Mouse (Mus musculus): ENCODE data around the gene Atat1. TPM values are rescaled to one million over a fixed set of nuclear protein-coding genes. Genes with fewer than 3 reads are reported as not detected.

Gene Atat1
- polyA plus RNA-seq, 1 experiment from 2014 or later: 9.3 TPM

DNA sequence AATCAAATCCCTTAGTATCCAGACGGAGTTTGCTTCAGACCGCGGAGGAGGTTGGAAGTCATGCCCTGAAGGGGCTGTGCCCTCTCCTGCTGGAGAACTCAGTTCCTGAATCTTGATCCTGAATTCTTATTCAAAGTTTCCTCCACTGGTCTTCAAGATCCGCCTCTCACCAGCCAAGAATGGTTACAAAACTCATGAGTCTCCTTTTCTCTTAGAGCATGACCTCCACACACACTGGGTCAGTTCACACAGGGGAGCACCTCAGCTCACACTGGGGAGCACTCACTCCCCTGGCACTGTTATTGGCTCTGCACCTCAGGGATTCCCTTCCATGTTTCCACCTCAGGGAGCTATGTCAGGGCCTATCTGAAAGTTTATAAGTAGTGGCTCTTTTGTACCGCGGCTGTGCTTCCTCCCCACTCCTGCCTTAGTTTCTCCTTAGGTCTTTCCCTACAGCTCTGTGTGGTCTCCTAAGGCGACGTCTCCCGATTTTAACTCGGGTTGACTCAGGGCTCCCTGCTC lies 45.0 kb downstream of the Atat1 start:
- ATAC-seq (ENCODE audit: low read depth) (no peak), DNase-seq (no peak)
- no peaks in the 10 kb centered on the region for H3K9me3 ChIP-seq (replicated peaks)
- H3K9ac ChIP-seq: peak overlapping the region; percentile 69
- H3K4me1 ChIP-seq (replicated peaks): peaks cover 75% of the 10 kb centered on the region
- peak overlapping the region; percentile 86 for H3K4me2 ChIP-seq
- H3K36me3 ChIP-seq: no peaks in the 10 kb centered on the region
- peak overlapping the region; percentile 57 for H3K4me3 ChIP-seq (replicated peaks)
- peaks cover 68% of the 10 kb centered on the region for H3K27me3 ChIP-seq
- WGBS (ENCODE audit: insufficient replicate concordance): 36% methylated on average over 10 of the region's 10 CpGs
- H3K27ac ChIP-seq: peak overlapping the region; percentile 87; the same call in 1 of the 2 replicates

DNA sequence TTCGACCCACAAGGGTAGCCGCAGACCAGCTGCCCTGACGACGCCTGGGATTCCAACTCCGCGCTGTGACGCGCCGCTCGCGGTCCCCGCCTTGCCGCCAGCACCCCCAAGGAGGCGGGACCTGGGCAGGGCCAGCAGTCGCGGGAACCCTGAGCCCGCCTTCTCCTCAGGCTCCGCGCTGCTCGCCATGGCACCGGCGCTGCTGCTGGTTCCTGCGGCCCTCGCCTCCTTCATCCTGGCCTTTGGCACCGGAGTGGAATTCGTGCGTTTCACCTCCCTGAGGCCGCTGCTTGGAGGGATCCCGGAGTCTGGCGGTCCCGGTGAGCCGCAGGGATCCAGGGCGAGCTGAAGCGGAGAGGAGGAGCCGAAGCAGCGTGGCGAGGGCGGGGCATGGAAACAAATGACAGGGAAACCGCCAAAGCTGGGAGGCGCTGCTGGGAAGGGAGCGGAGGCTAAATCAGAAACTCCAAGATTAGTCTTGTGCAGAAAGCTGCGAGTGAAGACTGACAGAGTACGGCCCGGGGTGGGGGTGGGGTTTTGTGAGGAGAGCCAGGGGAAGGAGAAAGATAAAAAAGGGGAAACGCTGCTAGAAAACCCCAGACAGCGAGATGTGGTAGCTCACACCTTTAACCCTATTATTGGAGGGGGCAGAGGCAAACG lies 48.5 kb downstream of the Atat1 start, which contains the start of gene Nrm:
TSS of gene Nrm (plus strand) at position 121 of the 660 bp plus-strand sequence.
- Histone ChIP-seq H3K4me1 (replicated peaks) (peaks cover 43% of the 10 kb centered on the region), H3K36me3 (peaks cover 26% of the 10 kb centered on the region), H3K27me3 (peaks cover 34% of the 10 kb centered on the region), H3K9me3 (replicated peaks) (no peaks in the 10 kb centered on the region), H3K27ac (peak within 1 kb of the TSS; percentile 84), H3K4me3 (replicated peaks) (peak within 1 kb of the TSS; percentile 77), H3K4me2 (peak within 1 kb of the TSS; percentile 80), H3K9ac (peak within 1 kb of the TSS; percentile 81)
- peak; percentile 86 for DNase-seq
- ATAC-seq (ENCODE audit: low read depth): peak; percentile 95
- WGBS (ENCODE audit: insufficient replicate concordance): under 1% methylated on average over 47 of the region's 47 CpGs

DNA sequence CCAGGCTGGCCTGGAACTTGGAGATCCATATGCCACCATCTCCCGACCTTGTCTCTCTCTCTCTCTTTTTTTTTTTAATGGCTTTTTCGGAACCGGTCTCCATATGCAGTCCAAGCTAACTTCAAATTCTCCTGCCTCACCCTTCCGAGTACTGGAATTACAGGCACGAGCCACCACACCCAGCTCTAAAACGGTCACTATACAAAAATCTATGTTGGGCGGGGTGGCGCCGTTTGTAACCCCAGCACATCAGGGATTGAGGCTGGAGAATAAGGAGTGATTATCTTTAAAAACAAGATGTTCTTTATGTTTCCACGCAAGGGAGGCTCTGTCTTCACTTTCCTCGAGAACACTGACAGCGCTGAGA lies 49.1 kb downstream of the Atat1 start:
- Histone ChIP-seq H3K9ac (peak overlapping the region; percentile 81), H3K4me2 (peak overlapping the region; percentile 80), H3K4me3 (replicated peaks) (peak overlapping the region; percentile 77), H3K36me3 (peaks cover 30% of the 10 kb centered on the region), H3K27me3 (peaks cover 29% of the 10 kb centered on the region), H3K27ac (no peak overlapping the region), H3K4me1 (replicated peaks) (peaks cover 38% of the 10 kb centered on the region), H3K9me3 (replicated peaks) (no peaks in the 10 kb centered on the region)
- 5% methylated on average over 12 of the region's 12 CpGs for WGBS (ENCODE audit: insufficient replicate concordance)
- DNase-seq (no peak), ATAC-seq (ENCODE audit: low read depth) (peak; percentile 49)

GRCm38 (mm10) chr17:35859835-35860234 lies 50.0 kb downstream of the Atat1 start:
- no peak for ATAC-seq (ENCODE audit: low read depth)

DNA sequence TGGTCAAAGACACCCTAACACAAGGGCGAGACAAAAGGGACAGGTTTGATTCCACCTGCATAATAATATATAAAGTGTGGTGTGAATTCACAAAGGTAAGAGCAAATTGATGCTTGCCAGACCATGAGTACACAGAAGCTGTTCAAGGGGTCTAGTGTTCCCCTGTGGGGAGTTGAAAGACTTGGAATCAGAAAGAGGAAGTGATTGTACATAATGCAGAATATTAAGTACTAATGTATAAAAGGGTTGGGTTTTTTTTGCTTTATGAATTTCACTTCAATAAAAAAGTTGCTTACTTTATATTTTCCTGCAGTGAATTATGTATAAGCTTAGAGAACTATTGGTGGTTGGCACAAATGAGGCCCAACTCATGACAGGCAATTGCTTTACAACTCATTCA lies 50.5 kb downstream of the Atat1 start:
- Histone ChIP-seq H3K27me3 (peaks cover 14% of the 10 kb centered on the region), H3K9ac (no peak overlapping the region), H3K4me1 (replicated peaks) (peaks cover 24% of the 10 kb centered on the region), H3K27ac (no peak overlapping the region), H3K4me3 (replicated peaks) (no peak overlapping the region), H3K4me2 (no peak overlapping the region), H3K36me3 (peaks cover 42% of the 10 kb centered on the region), H3K9me3 (replicated peaks) (no peaks in the 10 kb centered on the region)
- WGBS (ENCODE audit: insufficient replicate concordance): 78% methylated on average over 1 of the region's 1 CpGs
- DNase-seq (no peak), ATAC-seq (ENCODE audit: low read depth) (no peak)

More at GRCm38 (mm10) chr17:35859835-35860234, 50.0 kb downstream of the Atat1 start:
- no peak for DNase-seq
- H3K4me1 ChIP-seq (replicated peaks): peaks cover 28% of the 10 kb centered on the region
- WGBS (ENCODE audit: insufficient replicate concordance): 65% methylated on average over 2 of the region's 2 CpGs
- H3K4me2 ChIP-seq: no peak overlapping the region
- H3K36me3 ChIP-seq: peaks cover 37% of the 10 kb centered on the region
- H3K4me3 ChIP-seq (replicated peaks): no peak overlapping the region
- H3K9me3 ChIP-seq (replicated peaks): no peaks in the 10 kb centered on the region
- no peak overlapping the region for H3K27ac ChIP-seq
- peaks cover 19% of the 10 kb centered on the region for H3K27me3 ChIP-seq
- no peak overlapping the region for H3K9ac ChIP-seq

GRCm38 (mm10) chr17:35850974-35851373 lies 58.9 kb downstream of the Atat1 start:
- H3K4me2 ChIP-seq: 0 out of 2 replicates have a peak overlapping the region, but pooled peaks have one; percentile 10
- peak overlapping the region; percentile 63 for H3K9ac ChIP-seq
- H3K9me3 ChIP-seq (replicated peaks): no peaks in the 10 kb centered on the region
- peaks cover 21% of the 10 kb centered on the region for H3K4me1 ChIP-seq (replicated peaks)
- WGBS (ENCODE audit: insufficient replicate concordance): 10% methylated on average over 3 of the region's 3 CpGs
- H3K36me3 ChIP-seq: peaks cover 96% of the 10 kb centered on the region
- H3K27ac ChIP-seq: peak overlapping the region; percentile 89
- ATAC-seq (ENCODE audit: low read depth) (peak; percentile 83), DNase-seq (no peak)
- no peak overlapping the region for H3K4me3 ChIP-seq (replicated peaks)
- H3K27me3 ChIP-seq: no peaks in the 10 kb centered on the region

DNA sequence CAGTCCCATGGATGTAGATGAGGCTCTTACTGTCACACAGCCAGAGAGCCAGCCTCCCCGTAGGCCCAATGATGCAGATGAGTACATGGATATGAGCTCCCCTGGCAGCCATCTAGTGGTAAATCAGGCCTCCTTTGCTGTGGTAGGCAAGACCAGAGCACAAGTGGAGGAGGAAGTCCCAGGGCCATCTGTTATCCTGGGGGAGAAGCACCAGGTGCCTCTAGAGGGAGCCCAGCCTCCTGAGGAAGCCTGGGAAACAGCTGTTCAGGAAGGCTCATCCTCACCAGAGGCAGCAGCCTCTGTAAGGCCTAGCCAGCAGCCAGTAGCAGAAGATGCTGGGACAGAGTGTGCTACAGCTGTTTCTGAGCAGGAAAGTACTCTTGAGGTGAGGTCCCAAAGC lies 61.8 kb downstream of the Atat1 start:
- ATAC-seq (ENCODE audit: low read depth) (no peak), DNase-seq (no peak)
- Histone ChIP-seq H3K9ac (0 out of 2 replicates have a peak overlapping the region, but pooled peaks have one; percentile 2), H3K4me2 (no peak overlapping the region), H3K27me3 (no peaks in the 10 kb centered on the region), H3K4me3 (replicated peaks) (no peak overlapping the region), H3K27ac (peak overlapping the region; percentile 2; the same call in 1 of the 2 replicates), H3K9me3 (replicated peaks) (no peaks in the 10 kb centered on the region), H3K36me3 (peaks cover 92% of the 10 kb centered on the region), H3K4me1 (replicated peaks) (peaks cover 27% of the 10 kb centered on the region)
- 67% methylated on average over 1 of the region's 1 CpGs for WGBS (ENCODE audit: insufficient replicate concordance)

MicroRNA genes within 50 kb of the gene (microRNA counts, 519-probe panel; counts per million panel counts)
- microRNA mmu-miR-1894-3p (114 counts per million), microRNA mmu-miR-1894-5p (114 counts per million)

Small RNA genes lying within 50 kb of the gene (microRNA-seq; reads per million reads assigned to microRNA genes)
- gene Gm28033: 2.6 reads per million
- not detected for gene Mir1894

Other genes starting within 250 kb of the Atat1 start
- gene Vars2, start 242.5 kb downstream of the Atat1 start, polyA plus RNA-seq (2015; fragmentation: Nextera tagmentation; extraction: Ambion mirVana): 7.7 TPM in 2 replicates
- 31.9 and 33.9 TPM in 2 replicates for gene Gtf2h4, start 236.3 kb downstream of the Atat1 start, polyA plus RNA-seq (2015; fragmentation: Nextera tagmentation; extraction: Ambion mirVana)
- 2.9 and 3.7 TPM in 2 replicates for gene Ddr1, start 205.5 kb downstream of the Atat1 start, polyA plus RNA-seq (2015; fragmentation: Nextera tagmentation; extraction: Ambion mirVana)
- gene Ier3, start 88.4 kb downstream of the Atat1 start, polyA plus RNA-seq (2015; fragmentation: Nextera tagmentation; extraction: Ambion mirVana): 21.6 and 23.2 TPM in 2 replicates
- 38.2 and 38.5 TPM in 2 replicates for gene Flot1, start 86.8 kb downstream of the Atat1 start, polyA plus RNA-seq (2015; fragmentation: Nextera tagmentation; extraction: Ambion mirVana)
- 520 and 547 TPM in 2 replicates for gene Tubb5, start 71.8 kb downstream of the Atat1 start, polyA plus RNA-seq (2015; fragmentation: Nextera tagmentation; extraction: Ambion mirVana)
- gene Mdc1, start 68.6 kb downstream of the Atat1 start, polyA plus RNA-seq (2015; fragmentation: Nextera tagmentation; extraction: Ambion mirVana): 8.0 and 8.8 TPM in 2 replicates
- gene Nrm, start 48.8 kb downstream of the Atat1 start, polyA plus RNA-seq (2015; fragmentation: Nextera tagmentation; extraction: Ambion mirVana): 23.0 and 25.4 TPM in 2 replicates
- gene Ppp1r18, start 44.5 kb downstream of the Atat1 start, polyA plus RNA-seq (2015; fragmentation: Nextera tagmentation; extraction: Ambion mirVana): 8.0 and 11.8 TPM in 2 replicates
- 35.2 and 40.3 TPM in 2 replicates for gene Dhx16, start 30.3 kb downstream of the Atat1 start, polyA plus RNA-seq (2015; fragmentation: Nextera tagmentation; extraction: Ambion mirVana)
- 14.3 and 15.1 TPM in 2 replicates for gene 2310061I04Rik, start 12.6 kb downstream of the Atat1 start, polyA plus RNA-seq (2015; fragmentation: Nextera tagmentation; extraction: Ambion mirVana)
- gene Mrps18b, start 6.3 kb upstream of the Atat1 start, polyA plus RNA-seq (2015; fragmentation: Nextera tagmentation; extraction: Ambion mirVana): 105 and 106 TPM in 2 replicates
- 19.4 and 27.5 TPM in 2 replicates for gene Ppp1r10, start 6.4 kb upstream of the Atat1 start, polyA plus RNA-seq (2015; fragmentation: Nextera tagmentation; extraction: Ambion mirVana)
- gene Abcf1, start 59.7 kb upstream of the Atat1 start, polyA plus RNA-seq (2015; fragmentation: Nextera tagmentation; extraction: Ambion mirVana): 81.3 and 110 TPM in 2 replicates
- gene Gnl1, start 69.8 kb upstream of the Atat1 start, polyA plus RNA-seq (2015; fragmentation: Nextera tagmentation; extraction: Ambion mirVana): 14.6 and 15.2 TPM in 2 replicates
- gene Prr3, start 70.2 kb upstream of the Atat1 start, polyA plus RNA-seq (2015; fragmentation: Nextera tagmentation; extraction: Ambion mirVana): 8.3 and 8.7 TPM in 2 replicates
- 5.2 and 5.7 TPM in 2 replicates for gene H2-T24, start 110.5 kb upstream of the Atat1 start, polyA plus RNA-seq (2015; fragmentation: Nextera tagmentation; extraction: Ambion mirVana)
- 23.1 and 24.0 TPM in 2 replicates for gene H2-T23, start 122.8 kb upstream of the Atat1 start, polyA plus RNA-seq (2015; fragmentation: Nextera tagmentation; extraction: Ambion mirVana)
- 9.2 and 9.4 TPM in 2 replicates for gene H2-T22, start 132.7 kb upstream of the Atat1 start, polyA plus RNA-seq (2015; fragmentation: Nextera tagmentation; extraction: Ambion mirVana)
- not detected in 2 replicates for gene Gm6034, start 132.9 kb upstream of the Atat1 start, polyA plus RNA-seq (2015; fragmentation: Nextera tagmentation; extraction: Ambion mirVana)
- gene Gm11127, start 148.3 kb upstream of the Atat1 start, polyA plus RNA-seq (2015; fragmentation: Nextera tagmentation; extraction: Ambion mirVana): 0.08 TPM in 1 of 2 replicates, not detected in the other
- gene Gm19684, start 211.6 kb upstream of the Atat1 start, polyA plus RNA-seq (2015; fragmentation: Nextera tagmentation; extraction: Ambion mirVana): not detected in 2 replicates
- gene Gm7030, start 219.3 kb upstream of the Atat1 start, polyA plus RNA-seq (2015; fragmentation: Nextera tagmentation; extraction: Ambion mirVana): not detected in 2 replicates

All from liver, embryonic 13.5 days (tissue).